Mouse (Mus musculus) adrenal gland, postnatal 14 days (tissue): ENCODE measurements around the gene Crybg2. TPM values are rescaled to one million over a fixed set of nuclear protein-coding genes. Genes with fewer than 3 reads are reported as not detected.
A peak's percentile ranks its signal among the peaks of the same experiment; 100 is the strongest.

ENCODE experiments used
- DNase-seq: peaks from one replicate; pipeline ENCODE4 v3.0.0; 2021; ENCODE audit warnings: mixed read lengths
- long read RNA-seq, 2 experiments: library from polyadenylated mRNA; stranded (forward); transcript quantifications; one replicate each; pipeline ENCODE4 v2.0.0; 2021
- total RNA-seq: library from RNA; stranded (reverse); gene quantifications from 2 replicates; pipeline ENCODE4 v1.2.3, GENCODE M21; 2021

Crybg2 gene
- not detected in 2 replicates for total RNA-seq
- long read RNA-seq, experiment 1: 0 reads
- long read RNA-seq, experiment 2: 0 reads

GRCm38 (mm10) chr4:134060135-134060865 is at the start of gene Crybg2:
Gene Crybg2, plus strand, starts transcription at chr4:134060815.
- no peak for DNase-seq

GRCm38 (mm10) chr4:134011450-134012414 is 48.9 kb upstream of the Crybg2 start:
- no peak for DNase-seq

- no peak for DNase-seq
Measured at GRCm38 (mm10) chr4:134012858-134013528, 47.6 kb upstream of the Crybg2 start.

- DNase-seq: no peak
Measured at GRCm38 (mm10) chr4:134016208-134016607, 44.4 kb upstream of the Crybg2 start.

- DNase-seq: no peak
Measured at GRCm38 (mm10) chr4:134016767-134017166, 43.8 kb upstream of the Crybg2 start.

GRCm38 (mm10) chr4:134017201-134017865 is 43.3 kb upstream of the Crybg2 start:
- no peak for DNase-seq

- no peak for DNase-seq
Measured at GRCm38 (mm10) chr4:134018038-134018778, 42.4 kb upstream of the Crybg2 start.

GRCm38 (mm10) chr4:134018779-134019145 is 41.9 kb upstream of the Crybg2 start, which contains the start of gene Lin28a:
Gene Lin28a, minus strand, starts transcription at chr4:134018841.
- DNase-seq: no peak

- no peak for DNase-seq
Measured at GRCm38 (mm10) chr4:134019210-134019609, 41.4 kb upstream of the Crybg2 start.

GRCm38 (mm10) chr4:134019641-134020351 is 40.8 kb upstream of the Crybg2 start:
- DNase-seq: peak; percentile 23

GRCm38 (mm10) chr4:134020621-134021020 is 40.0 kb upstream of the Crybg2 start:
- peak; percentile 85 for DNase-seq

GRCm38 (mm10) chr4:134025802-134026201 is 34.8 kb upstream of the Crybg2 start:
- DNase-seq: no peak

- peak; percentile 87 for DNase-seq
Measured at GRCm38 (mm10) chr4:134035953-134036352, 24.7 kb upstream of the Crybg2 start.

GRCm38 (mm10) chr4:134041317-134042123 is 19.1 kb upstream of the Crybg2 start:
- DNase-seq: peak; percentile 43

GRCm38 (mm10) chr4:134043041-134043440 is 17.6 kb upstream of the Crybg2 start:
- DNase-seq: no peak

- DNase-seq: no peak
Measured at GRCm38 (mm10) chr4:134047648-134048047, 13.0 kb upstream of the Crybg2 start.

GRCm38 (mm10) chr4:134051912-134052311 is 8.7 kb upstream of the Crybg2 start:
- DNase-seq: no peak

- peak; percentile 42 for DNase-seq
Measured at GRCm38 (mm10) chr4:134052560-134052959, 8.1 kb upstream of the Crybg2 start.

- no peak for DNase-seq
Measured at GRCm38 (mm10) chr4:134053538-134053937, 7.1 kb upstream of the Crybg2 start, which contains the start of gene Zfp683. Gene Zfp683, plus strand, starts transcription at chr4:134053838.
